Mouse (Mus musculus) heart, embryonic 13.5 days (tissue): ENCODE measurements at regions not wholly inside any gene's neighbourhood (a gene's known extent, or its start where the extent isn't known, plus 50 kb on each side); places are given as distances from the start of the nearest gene placed in this dataset.

Experiments
- ATAC-seq: fragments of 200-750 bp; cut with Nextera tagmentation; 2 replicates; pipeline ENCODE4 v1.8.0; 2017; ENCODE audit warnings: moderate TSS enrichment; ENCODE audit not compliant: insufficient number of reproducible peaks, low FRiP score, low TSS enrichment; ENCODE audit errors: extremely low read depth
- H3K27ac ChIP-seq: fragments of 300-500 bp; sonication (generic); replicated peaks from 2 replicates; pipeline ENCODE4 v1.5.1; 2015; ENCODE audit warnings: moderate library complexity, mild to moderate bottlenecking, inconsistent platforms
- H3K27me3 ChIP-seq: fragments of 300-500 bp; sonication (generic); replicated peaks from 2 replicates; pipeline ENCODE4 v1.6.1; 2015; ENCODE audit warnings: mild to moderate bottlenecking, inconsistent platforms
- H3K36me3 ChIP-seq: fragments of 300-500 bp; sonication (generic); 2 replicates; pipeline ENCODE4 v1.6.1; 2015; ENCODE audit warnings: mild to moderate bottlenecking, inconsistent platforms
- H3K4me1 ChIP-seq: fragments of 300-500 bp; sonication (generic); 2 replicates; pipeline ENCODE4 v1.6.1; 2015; ENCODE audit warnings: inconsistent platforms
- H3K4me2 ChIP-seq: fragments of 300-500 bp; sonication (generic); 2 replicates; pipeline ENCODE4 v1.6.1; 2015; ENCODE audit warnings: inconsistent platforms, mild to moderate bottlenecking, moderate library complexity
- H3K4me3 ChIP-seq: fragments of 300-500 bp; sonication (generic); 2 replicates; pipeline ENCODE4 v1.5.1; 2015; ENCODE audit warnings: moderate library complexity, mild to moderate bottlenecking, inconsistent platforms
- H3K9ac ChIP-seq: fragments of 300-500 bp; sonication (generic); 2 replicates; pipeline ENCODE4 v1.6.1; 2015; ENCODE audit warnings: inconsistent platforms, mild to moderate bottlenecking, moderate library complexity
- H3K9me3 ChIP-seq: fragments of 300-500 bp; sonication (generic); 2 replicates; pipeline ENCODE4 v1.6.1; 2016; ENCODE audit warnings: inconsistent platforms
- WGBS: fragments of 180-500 bp; shearing (Covaris S2); methylation state at CpG from one replicate; pipeline ENCODE4 v1.1.7; 2015; ENCODE audit warnings: mixed read lengths; 5-methylcytosine and 5-hydroxymethylcytosine counted together

DNA sequence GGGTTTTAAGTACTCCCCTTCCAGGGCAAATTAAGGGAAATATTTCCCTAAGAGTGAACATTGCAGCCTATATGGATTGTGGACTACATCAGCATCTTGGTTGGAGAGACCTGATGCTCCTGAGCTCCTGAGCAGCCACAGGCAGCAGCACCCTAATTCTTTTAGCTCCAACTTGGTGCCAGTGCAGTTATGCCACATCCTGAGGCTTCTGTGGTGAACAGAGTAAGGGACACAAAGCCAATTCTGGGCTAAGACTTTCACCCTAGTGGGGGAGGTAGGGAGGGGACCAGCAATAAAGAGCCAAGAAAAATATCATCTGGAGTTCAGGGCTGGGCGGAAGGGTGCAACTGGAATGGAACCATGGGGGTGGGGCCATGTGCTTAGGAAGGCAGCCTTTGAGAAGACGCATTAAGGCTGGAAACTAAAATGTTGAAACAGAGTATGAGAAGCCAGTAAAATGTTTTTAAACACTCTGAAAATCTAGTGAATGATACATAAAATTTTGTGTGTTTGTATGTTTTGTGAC lies 182.1 kb upstream of the Jun start:
- H3K9me3 ChIP-seq = no peaks in the 10 kb centered on the region
- WGBS = 64% methylated on average over 2 of the region's 2 CpGs
- H3K4me1 ChIP-seq = no peaks in the 10 kb centered on the region
- no peaks in the 10 kb centered on the region for H3K27me3 ChIP-seq
- no peak overlapping the region for H3K27ac ChIP-seq
- no peak overlapping the region for H3K9ac ChIP-seq
- H3K4me3 ChIP-seq = no peak overlapping the region
- no peak for ATAC-seq
- H3K36me3 ChIP-seq = no peaks in the 10 kb centered on the region
- no peak overlapping the region for H3K4me2 ChIP-seq

DNA sequence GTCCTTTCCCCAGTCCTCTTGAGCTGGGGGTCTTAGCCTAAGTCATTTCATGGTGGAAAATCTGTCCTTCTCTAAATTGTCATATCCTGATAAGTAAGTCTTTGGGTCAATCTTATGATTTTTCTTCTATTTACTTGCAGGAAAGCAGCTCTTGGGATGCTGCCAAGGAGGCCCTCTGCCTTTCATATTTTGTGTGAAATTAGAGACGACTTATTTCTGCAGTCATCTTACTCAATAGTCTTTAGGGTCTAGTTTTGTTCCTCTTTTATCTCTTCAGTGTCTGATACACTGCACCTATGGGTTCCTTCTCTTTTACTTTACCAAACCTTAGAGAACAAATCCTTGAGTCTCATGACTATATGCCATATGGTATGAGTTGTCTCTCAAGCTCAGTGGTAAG lies 196.0 kb upstream of the Jun start:
- no peak overlapping the region for H3K4me3 ChIP-seq
- H3K4me2 ChIP-seq = no peak overlapping the region
- H3K36me3 ChIP-seq = no peaks in the 10 kb centered on the region
- H3K9me3 ChIP-seq = no peaks in the 10 kb centered on the region
- no peak overlapping the region for H3K9ac ChIP-seq
- WGBS = 62% methylated on average over 1 of the region's 1 CpGs
- H3K27me3 ChIP-seq = no peaks in the 10 kb centered on the region
- no peak overlapping the region for H3K27ac ChIP-seq
- H3K4me1 ChIP-seq = no peaks in the 10 kb centered on the region
- no peak for ATAC-seq

DNA sequence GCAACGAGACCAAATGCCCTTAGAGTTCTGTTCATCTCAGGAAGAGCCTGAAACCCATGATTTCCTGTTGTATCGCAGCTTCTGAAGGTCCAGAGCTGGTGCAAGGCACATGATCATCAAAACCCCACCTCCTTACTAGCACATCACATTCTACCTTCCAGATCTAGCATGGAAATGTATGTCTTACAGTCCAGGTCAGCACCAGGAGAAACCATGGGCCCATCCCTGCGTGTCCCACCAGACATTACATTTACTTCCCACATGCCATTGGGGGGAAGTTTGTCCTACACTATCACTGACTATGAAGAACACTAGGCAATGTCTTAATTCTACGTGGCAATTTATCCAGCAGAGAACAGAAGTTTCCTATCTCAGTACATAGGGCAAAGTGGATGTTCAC lies 197.0 kb upstream of the Jun start:
- H3K36me3 ChIP-seq = no peaks in the 10 kb centered on the region
- no peaks in the 10 kb centered on the region for H3K27me3 ChIP-seq
- H3K9ac ChIP-seq = no peak overlapping the region
- no peak overlapping the region for H3K27ac ChIP-seq
- WGBS = 73% methylated on average over 4 of the region's 4 CpGs
- no peaks in the 10 kb centered on the region for H3K4me1 ChIP-seq
- no peak for ATAC-seq
- H3K9me3 ChIP-seq = no peaks in the 10 kb centered on the region
- no peak overlapping the region for H3K4me3 ChIP-seq
- H3K4me2 ChIP-seq = no peak overlapping the region

DNA sequence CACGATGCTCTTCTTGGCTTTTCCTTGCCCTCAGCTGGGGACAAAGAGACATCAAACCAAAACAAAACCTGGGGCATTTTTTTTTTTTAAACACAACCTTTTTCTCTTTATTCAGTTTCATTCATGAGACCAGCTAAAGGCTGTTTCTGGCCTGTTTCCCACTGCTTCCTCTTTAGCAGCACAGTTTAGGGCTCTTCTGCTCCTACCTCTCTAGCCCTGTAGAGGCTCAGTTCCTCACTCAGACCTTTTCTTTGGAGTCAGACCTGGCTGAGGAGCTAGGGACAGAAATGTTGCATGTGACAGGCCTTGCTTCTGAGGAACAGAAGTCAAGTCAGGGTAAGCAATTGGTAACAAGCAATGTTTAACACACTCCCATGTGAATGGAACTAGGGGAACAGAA lies 198.1 kb upstream of the Jun start:
- H3K9ac ChIP-seq = no peak overlapping the region
- 67% methylated on average over 1 of the region's 1 CpGs for WGBS

DNA sequence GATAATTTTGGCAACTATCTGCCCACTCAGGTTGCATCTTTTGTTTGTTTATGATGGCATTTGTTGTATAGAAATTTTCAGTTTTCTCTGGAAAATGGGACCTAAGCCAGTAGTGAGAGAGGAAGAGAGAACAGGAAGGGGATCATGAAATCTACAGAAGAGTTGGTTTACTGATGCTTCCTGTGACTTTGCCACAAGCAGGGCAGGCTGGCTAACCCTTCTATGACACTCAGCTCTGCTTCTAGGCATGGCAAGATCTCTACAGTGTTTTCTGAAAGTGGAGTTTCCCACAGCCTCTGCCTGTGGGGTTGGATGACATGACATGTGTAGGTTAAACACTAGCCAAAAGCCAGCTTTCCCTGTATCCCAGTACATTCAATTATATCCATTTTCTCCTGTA lies 217.7 kb upstream of the Jun start:
- no peak for ATAC-seq

More for the DNA sequence above, 198.1 kb upstream of the Jun start:
- H3K4me2 ChIP-seq = no peak overlapping the region
- H3K27me3 ChIP-seq = no peaks in the 10 kb centered on the region
- no peak overlapping the region for H3K4me3 ChIP-seq
- H3K9me3 ChIP-seq = no peaks in the 10 kb centered on the region
- H3K27ac ChIP-seq = no peak overlapping the region
- H3K36me3 ChIP-seq = no peaks in the 10 kb centered on the region
- no peaks in the 10 kb centered on the region for H3K4me1 ChIP-seq
- ATAC-seq = no peak

DNA sequence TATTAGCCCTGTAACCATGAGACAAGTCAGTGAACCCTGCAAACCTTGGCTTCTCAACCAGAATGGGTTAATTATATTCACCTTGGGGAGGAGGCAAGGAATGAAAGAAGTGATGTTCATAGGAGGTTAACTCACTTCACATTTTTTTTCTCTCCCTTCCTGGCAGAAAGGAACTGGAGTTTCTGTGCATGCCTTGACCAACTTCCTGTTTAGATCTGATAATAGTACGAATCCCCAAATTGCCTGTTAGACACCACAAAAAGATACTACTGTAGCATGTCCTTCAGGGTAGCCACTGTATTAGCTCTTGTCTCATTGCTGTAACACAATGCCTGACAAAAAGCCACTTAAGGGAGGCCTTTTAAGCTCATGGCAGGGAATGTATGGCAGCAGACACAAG lies 218.4 kb upstream of the Jun start:
- Histone ChIP-seq H3K4me3 (no peak overlapping the region), H3K9me3 (no peaks in the 10 kb centered on the region), H3K36me3 (no peaks in the 10 kb centered on the region), H3K4me2 (no peak overlapping the region), H3K27me3 (no peaks in the 10 kb centered on the region), H3K4me1 (no peaks in the 10 kb centered on the region), H3K27ac (no peak overlapping the region), H3K9ac (no peak overlapping the region)
- 44% methylated on average over 1 of the region's 1 CpGs for WGBS
- no peak for ATAC-seq

More for the DNA sequence above, 217.7 kb upstream of the Jun start:
- H3K4me2 ChIP-seq = no peak overlapping the region
- no peaks in the 10 kb centered on the region for H3K27me3 ChIP-seq
- H3K9me3 ChIP-seq = no peaks in the 10 kb centered on the region
- H3K36me3 ChIP-seq = no peaks in the 10 kb centered on the region
- no peak overlapping the region for H3K4me3 ChIP-seq
- H3K9ac ChIP-seq = no peak overlapping the region
- no peak overlapping the region for H3K27ac ChIP-seq
- H3K4me1 ChIP-seq = no peaks in the 10 kb centered on the region

DNA sequence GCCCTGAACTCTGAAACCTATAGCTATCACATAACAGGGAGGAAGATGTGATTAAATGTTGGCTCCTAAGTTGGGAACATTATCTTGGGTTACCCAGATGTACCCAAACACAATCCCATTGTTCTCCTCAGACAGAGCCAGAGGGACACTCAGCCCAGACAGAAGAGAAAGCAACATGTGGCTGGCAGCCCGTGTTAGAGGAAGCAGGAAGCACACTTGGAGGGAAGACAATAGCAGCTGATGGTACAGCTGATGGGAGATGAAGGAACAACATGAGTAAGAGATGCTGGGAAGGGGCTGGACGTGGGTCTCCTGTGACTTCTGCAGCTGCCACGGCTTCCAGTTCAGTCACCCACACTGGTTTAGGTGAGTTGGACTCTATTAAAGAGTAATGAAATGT lies 224.2 kb upstream of the Jun start:
- peaks cover 5% of the 10 kb centered on the region; the same call in 1 of the 2 replicates for H3K4me1 ChIP-seq
- H3K9ac ChIP-seq = no peak overlapping the region
- H3K4me3 ChIP-seq = no peak overlapping the region
- 55% methylated on average over 3 of the region's 3 CpGs for WGBS
- H3K9me3 ChIP-seq = no peaks in the 10 kb centered on the region
- H3K4me2 ChIP-seq = no peak overlapping the region
- ATAC-seq = no peak
- no peaks in the 10 kb centered on the region for H3K36me3 ChIP-seq
- H3K27me3 ChIP-seq = no peaks in the 10 kb centered on the region
- H3K27ac ChIP-seq = no peak overlapping the region

DNA sequence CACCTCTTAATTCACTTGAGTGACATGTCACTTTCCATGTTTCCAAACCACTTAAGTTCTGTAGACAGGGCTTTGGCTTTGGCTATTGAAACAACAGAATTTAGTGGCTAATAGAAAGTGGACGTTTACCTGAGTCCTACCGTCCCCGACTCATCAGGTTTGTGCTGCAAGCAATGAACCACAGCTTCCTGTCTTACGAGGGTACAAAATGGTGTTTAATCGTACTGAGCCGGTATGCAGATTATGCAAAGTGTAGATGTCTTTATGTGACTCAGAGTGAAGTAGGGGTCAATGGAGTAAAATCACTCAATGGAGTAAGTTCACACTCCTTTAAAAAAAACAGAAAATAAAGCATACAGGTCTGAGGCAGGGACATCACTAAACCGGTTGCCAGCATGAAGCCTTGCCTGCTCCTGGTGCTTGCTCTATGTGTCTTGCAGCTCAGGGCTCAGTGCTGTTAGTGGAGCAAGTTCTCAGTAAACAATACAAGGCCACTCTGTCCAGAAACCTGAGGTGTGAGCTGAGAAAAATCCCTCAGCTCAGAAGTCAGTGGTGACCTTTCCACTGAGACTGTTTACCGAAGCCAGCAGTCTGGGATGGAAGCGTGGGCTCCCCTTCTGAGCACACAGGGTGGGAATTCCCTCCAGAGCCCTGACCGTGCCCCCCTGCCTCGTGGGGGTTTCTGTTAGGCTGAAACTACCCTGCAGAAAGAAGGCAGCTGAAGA lies 226.1 kb upstream of the Jun start:
- no peaks in the 10 kb centered on the region for H3K27me3 ChIP-seq
- no peak overlapping the region for H3K4me3 ChIP-seq
- no peaks in the 10 kb centered on the region for H3K9me3 ChIP-seq
- peak overlapping the region; percentile 40; the same call in 1 of the 2 replicates for H3K9ac ChIP-seq
- H3K36me3 ChIP-seq = no peaks in the 10 kb centered on the region
- peak overlapping the region; percentile 18; the same call in 1 of the 2 replicates for H3K27ac ChIP-seq
- no peak overlapping the region for H3K4me2 ChIP-seq
- 55% methylated on average over 11 of the region's 11 CpGs for WGBS
- no peak for ATAC-seq
- H3K4me1 ChIP-seq = peaks cover 8% of the 10 kb centered on the region; the same call in 1 of the 2 replicates

DNA sequence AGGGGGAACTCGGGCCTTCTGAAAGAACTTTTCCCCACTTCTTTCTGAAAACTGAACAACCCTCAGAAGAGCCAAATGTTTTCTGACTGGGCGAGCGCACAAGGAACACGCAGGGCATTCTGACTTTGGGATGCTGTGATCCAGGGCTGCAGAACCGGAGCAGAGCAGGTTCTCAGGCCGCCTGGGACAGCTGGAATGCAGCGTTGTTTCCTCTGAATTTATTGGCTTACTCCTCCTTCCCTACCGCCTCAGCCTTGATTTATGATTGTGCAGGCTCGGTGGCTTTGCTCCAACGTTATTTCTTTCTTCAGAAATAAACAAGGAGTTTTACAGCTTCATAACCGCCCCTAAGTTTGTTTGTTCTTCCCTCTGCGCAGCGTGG lies 226.7 kb upstream of the Jun start:
- H3K27ac ChIP-seq = peak overlapping the region; percentile 18; the same call in 1 of the 2 replicates
- H3K27me3 ChIP-seq = no peaks in the 10 kb centered on the region
- 48% methylated on average over 13 of the region's 13 CpGs for WGBS
- H3K9ac ChIP-seq = peak overlapping the region; percentile 40; the same call in 1 of the 2 replicates
- no peak overlapping the region for H3K4me3 ChIP-seq
- H3K36me3 ChIP-seq = no peaks in the 10 kb centered on the region
- ATAC-seq = no peak
- H3K9me3 ChIP-seq = no peaks in the 10 kb centered on the region
- peaks cover 14% of the 10 kb centered on the region for H3K4me1 ChIP-seq
- no peak overlapping the region for H3K4me2 ChIP-seq

DNA sequence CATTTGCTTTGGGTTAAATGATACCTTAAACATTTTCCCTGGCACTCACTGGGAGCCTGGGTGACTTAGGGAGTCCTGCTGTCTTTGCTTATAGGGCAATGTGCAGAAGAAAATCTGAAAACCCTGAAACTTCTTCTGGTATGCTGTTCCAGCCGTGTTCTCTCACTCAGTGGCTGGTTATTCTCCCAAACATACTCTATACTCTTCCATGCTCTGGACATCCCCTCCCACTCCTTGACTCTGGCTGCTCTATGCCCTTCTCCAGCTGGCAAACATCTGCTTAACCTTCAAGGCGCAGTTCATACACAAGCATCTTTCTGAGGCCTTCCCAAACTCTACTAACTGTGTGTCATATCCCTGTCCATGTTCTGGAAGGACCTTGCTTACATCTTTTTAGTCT lies 227.2 kb upstream of the Jun start:
- Histone ChIP-seq H3K9ac (no peak overlapping the region), H3K36me3 (no peaks in the 10 kb centered on the region), H3K27ac (no peak overlapping the region), H3K4me2 (no peak overlapping the region), H3K9me3 (no peaks in the 10 kb centered on the region), H3K27me3 (no peaks in the 10 kb centered on the region), H3K4me3 (no peak overlapping the region), H3K4me1 (peaks cover 19% of the 10 kb centered on the region)
- ATAC-seq = no peak
- WGBS = 63% methylated on average over 2 of the region's 2 CpGs

DNA sequence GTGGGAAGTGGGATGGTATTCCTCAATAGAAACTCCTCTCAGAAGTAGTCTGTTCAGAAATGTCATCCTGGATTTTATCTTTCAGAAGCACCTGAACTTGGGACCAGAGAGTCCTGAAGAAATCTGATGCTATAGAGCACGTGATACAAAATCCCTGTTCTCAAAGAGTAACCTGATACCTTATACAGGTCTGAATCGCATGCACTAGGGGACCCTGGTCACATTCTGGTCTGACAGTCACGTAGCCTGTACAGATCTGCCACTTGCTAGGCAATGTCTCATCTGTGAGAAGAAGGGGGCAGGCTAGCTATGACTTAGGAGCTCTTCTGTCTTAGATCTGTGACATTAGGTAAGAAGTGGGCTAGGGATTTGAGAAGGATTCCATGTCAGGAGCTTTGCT lies 230.1 kb upstream of the Jun start:
- no peak for ATAC-seq
- Histone ChIP-seq H3K9me3 (no peaks in the 10 kb centered on the region), H3K4me2 (no peak overlapping the region), H3K27me3 (no peaks in the 10 kb centered on the region), H3K36me3 (no peaks in the 10 kb centered on the region), H3K4me1 (peaks cover 23% of the 10 kb centered on the region), H3K9ac (no peak overlapping the region), H3K27ac (no peak overlapping the region), H3K4me3 (no peak overlapping the region)
- 48% methylated on average over 3 of the region's 3 CpGs for WGBS

DNA sequence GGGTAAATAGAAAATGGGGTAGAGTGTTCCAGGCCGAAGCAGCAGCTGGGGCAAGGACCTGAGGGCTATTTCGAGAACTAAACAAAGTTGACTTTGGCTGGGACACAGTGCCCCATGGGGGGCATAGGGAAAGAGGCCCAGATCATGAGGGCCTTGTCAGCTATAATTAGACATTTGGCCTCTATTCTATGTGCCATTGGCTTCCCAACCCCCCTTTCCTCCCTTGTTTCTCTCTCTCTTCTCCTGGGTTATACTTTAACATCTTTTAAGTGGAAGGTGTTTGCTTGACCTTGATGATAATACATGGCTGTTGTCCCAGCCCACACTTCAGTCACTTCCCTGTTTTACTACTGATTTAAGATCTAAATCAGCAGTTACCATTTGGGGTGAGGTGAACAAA lies 231.8 kb upstream of the Jun start:
- H3K4me3 ChIP-seq = no peak overlapping the region
- 26% methylated on average over 2 of the region's 2 CpGs for WGBS
- no peaks in the 10 kb centered on the region for H3K9me3 ChIP-seq
- ATAC-seq = no peak
- H3K9ac ChIP-seq = no peak overlapping the region
- no peak overlapping the region for H3K27ac ChIP-seq
- H3K4me1 ChIP-seq = peaks cover 26% of the 10 kb centered on the region
- no peak overlapping the region for H3K4me2 ChIP-seq
- H3K27me3 ChIP-seq = no peaks in the 10 kb centered on the region
- no peaks in the 10 kb centered on the region for H3K36me3 ChIP-seq
